Mouse (Mus musculus) 3T3-L1 (cell line): ENCODE data around the gene Exd2.

Source experiments
- DNase-seq: peaks from one replicate; pipeline ENCODE4 v3.0.0-alpha.2; 2015; ENCODE audit warnings: low read depth, low spot score

Gene Exd2

GRCm38 (mm10) chr12:80462942-80463651 is at the start of gene Exd2:
TSS of gene Exd2 (plus strand) at chr12:80463095.
- DNase-seq: peak; percentile 92

DNA sequence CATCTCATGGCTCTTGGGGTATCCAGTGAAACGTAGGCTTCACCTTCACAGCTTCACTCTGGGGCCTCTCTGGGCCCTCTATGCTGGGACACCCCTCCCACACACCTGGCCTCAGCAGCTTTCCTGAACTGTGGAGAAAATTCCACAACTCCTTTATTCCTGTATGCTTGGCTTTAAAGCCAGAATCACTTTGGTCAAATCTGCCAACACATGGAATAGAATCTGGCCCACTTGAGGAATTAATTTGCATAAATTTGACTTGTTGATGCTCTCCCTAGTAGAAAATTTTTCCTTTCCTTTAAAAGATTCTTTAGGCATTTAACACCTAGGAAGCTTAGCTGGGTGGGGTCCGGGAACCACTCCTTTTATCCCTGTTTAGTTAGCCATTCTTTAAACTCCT is 47.8 kb upstream of the Exd2 start:
- no peak for DNase-seq

GRCm38 (mm10) chr12:80427683-80428082 is 35.2 kb upstream of the Exd2 start:
- DNase-seq: no peak

- peak; percentile 65 for DNase-seq
These were observed 29.6 kb upstream of the Exd2 start for GRCm38 (mm10) chr12:80433266-80433665.

DNA sequence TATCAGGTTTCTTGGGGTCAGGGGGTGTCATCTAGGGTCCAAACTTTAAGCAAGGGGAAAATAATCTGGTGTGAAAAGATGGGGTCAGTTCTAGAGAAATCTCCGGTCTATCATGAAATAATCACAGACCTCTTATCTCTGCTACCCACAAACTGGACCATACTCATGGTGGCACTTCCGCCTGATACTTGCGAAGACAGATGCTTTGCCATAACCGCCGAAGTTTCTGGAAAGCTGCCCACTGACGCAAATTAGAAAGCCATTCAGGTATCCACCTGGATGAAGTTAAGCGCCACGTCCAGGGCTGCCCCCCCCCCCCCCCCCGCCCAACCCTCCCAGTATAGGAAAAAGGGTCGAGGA is 28.3 kb upstream of the Exd2 start:
- DNase-seq: peak; percentile 49

GRCm38 (mm10) chr12:80434961-80435691 is 27.8 kb upstream of the Exd2 start:
- DNase-seq: peak; percentile 66

- peak; percentile 30 for DNase-seq
These were observed 27.0 kb upstream of the Exd2 start for GRCm38 (mm10) chr12:80435887-80436286.

GRCm38 (mm10) chr12:80436336-80436976 is 26.4 kb upstream of the Exd2 start, which contains the start of gene Dcaf5:
TSS of gene Dcaf5 (minus strand) at chr12:80436601.
- peak; percentile 63 for DNase-seq

- DNase-seq: peak; percentile 51
These were observed 25.7 kb upstream of the Exd2 start for GRCm38 (mm10) chr12:80437051-80437675.

- DNase-seq: peak; percentile 52
These were observed 21.9 kb upstream of the Exd2 start for GRCm38 (mm10) chr12:80440957-80441356.

DNA sequence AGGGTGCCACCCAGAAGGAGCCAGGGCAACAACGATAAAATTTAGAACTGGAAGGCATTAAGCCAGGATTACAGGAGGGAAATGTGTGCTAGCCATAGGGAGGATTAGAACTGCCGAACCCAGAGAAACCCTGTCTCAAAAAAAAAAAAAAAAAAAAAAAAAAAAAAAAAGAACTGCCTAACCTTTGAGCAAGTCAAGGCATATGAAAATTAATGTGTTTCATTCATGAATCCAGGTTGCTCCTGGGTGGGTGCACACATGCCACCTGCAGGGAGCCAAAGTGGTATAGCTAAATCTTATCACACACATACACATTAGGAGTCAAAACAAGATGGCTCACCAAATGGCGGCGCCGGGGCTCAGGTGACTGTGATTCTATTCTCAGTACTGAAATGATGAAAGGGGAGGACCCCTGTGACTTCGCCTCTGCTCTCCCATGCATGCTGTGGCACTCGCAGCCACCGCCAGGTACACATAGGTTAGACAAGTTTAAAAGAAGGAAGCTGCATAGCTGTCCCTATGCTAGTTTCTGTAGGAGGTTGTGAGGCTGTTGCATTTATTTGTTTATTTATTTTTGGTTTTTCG is 18.3 kb upstream of the Exd2 start:
- DNase-seq: no peak

DNA sequence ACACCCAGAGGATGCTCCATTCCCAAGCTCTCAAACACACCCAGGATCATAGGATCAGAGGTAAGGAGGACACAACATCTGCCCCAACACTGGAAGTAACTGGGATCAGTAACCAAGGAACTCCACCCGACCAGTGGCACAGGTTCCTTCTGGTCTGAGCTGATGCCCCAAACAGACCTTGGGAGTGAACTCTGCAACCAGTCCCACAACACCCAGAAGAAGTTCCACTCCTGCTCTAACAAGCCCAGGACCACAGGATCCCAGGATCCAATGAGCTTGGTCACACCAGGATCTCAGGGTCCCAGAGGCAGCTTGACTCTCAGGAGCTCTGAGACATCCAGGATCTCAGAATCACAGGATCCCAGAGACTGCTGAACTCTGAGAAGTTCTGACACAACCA is 9.4 kb upstream of the Exd2 start:
- DNase-seq: no peak

GRCm38 (mm10) chr12:80458033-80458432 is 4.9 kb upstream of the Exd2 start:
- DNase-seq: no peak

GRCm38 (mm10) chr12:80462292-80462896 is 501 bp upstream of the Exd2 start:
- peak; percentile 43 for DNase-seq

DNA sequence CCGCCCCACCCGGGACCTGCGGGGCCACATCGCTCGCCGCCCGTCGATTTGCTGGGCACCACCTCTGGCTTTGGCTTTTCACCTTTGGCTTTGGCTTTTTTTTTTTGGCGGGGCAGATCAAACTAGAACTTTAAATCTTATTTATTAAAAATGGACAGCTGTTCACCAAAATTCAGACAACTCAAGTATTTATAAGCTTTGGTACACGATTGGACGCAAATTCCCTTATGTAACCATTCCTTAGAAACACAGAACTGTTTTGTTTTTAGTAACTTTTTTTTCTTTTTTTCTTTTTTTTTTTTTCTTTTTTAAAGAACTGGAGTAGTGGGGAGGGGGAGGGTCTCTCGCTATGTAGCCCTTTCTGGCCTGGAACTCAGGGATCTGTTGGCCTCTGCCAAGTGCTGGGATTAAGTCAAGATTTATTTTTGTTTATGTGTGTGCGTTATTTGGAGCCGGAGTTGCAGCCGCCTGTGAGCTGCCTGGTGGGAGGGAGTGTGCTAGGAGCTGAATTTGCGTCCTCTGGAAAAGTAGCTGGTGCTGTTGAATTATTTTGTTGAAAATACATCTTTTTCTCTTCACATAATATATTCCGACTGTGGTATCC is 873 bp downstream of the Exd2 start:
- DNase-seq: no peak

DNA sequence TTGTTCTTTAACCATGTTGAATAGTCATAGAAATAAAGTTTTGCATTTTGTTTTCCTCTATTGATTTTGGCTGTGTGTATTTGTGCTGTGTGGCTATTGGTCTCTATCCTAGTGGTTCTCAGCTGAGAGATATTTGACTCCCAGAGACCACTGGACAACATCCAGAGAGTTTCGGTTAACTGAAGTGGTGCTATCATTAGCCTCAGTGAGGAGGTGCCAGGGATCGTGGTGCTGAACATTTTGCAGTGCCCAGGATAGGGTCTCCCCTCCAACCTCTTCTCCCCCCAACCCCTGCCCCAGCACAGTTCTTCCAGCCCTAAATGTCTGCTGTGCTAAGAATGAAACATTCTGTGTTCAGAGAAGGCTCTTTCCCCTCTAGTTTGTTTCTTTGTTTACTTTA is 7.3 kb downstream of the Exd2 start:
- no peak for DNase-seq

GRCm38 (mm10) chr12:80471926-80472325 is 9.0 kb downstream of the Exd2 start:
- peak; percentile 53 for DNase-seq

DNA sequence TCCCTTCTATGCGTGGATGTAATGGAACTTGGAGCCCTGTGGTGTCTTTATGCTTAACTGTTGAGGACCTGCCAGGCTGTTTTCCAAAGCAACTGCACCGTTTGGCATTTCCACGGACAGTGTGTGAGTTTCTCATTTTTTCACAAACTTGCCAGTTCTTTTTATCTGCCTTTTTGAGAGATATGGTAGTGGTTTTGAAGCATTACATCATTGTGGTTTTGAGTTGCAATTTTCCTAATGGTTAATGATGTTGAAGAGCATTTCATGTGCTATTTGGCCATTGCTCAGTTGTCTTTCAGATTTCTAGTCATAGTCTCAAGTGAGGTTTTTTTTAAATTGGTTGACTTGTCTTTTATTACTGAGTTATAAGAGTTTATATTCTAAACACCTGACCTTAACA is 10.8 kb downstream of the Exd2 start:
- no peak for DNase-seq

- no peak for DNase-seq
These were observed 17.1 kb downstream of the Exd2 start for GRCm38 (mm10) chr12:80479986-80480385.

DNA sequence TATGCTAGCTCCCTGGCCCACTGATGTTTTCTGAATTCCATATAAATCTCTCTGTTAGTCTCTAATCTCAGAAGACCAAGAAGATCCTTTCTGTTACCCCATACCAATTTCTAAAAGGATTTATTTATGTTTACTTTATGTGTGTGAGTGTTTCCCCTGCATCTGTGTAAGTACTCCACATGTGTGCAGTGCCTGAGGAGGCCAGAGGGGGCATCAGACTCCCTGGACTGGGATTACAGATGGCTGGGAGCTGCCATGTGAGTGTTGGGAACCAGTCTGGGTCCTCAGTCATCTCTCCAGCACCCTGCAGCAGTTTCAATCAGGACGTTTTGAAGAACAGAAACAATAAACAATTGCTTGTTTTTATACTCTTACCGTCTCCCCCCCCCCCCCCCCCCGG is 20.5 kb downstream of the Exd2 start:
- no peak for DNase-seq

DNA sequence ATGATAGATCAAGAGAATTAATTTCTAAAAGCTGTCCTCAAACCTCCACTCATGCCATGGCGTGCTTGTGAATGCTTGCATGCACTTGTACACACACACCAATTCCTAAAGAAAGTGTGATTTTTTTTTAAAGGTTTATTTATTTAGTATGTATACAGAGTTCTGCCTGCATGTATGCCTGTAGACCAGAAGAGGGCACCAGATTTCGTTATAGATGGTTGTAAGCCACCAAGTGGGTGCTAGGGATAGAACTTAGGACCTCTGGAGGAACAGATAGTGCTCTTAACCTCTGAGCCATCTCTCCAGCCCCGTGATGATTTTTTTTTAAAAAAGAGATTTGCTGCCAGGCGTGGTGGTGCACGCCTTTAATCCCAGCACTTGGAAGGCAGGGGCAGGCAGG is 30.4 kb downstream of the Exd2 start:
- DNase-seq: no peak
